Mouse (Mus musculus): ENCODE measurements around the gene Acoxl. TPM values are rescaled to one million over a fixed set of nuclear protein-coding genes. Genes with fewer than 3 reads are reported as not detected.
A peak's percentile ranks its signal among the peaks of the same experiment; 100 is the strongest.

Gene Acoxl
- polyA plus RNA-seq, 1 experiment, result not detected

- TF ChIP-seq TAL1 (IDR thresholded peaks at IDR 0.05; ENCODE audit: low read length) (no peak), GATA1 (IDR thresholded peaks at IDR 0.05; ENCODE audit: low read length) (no peak)
- Histone ChIP-seq H3K9me3 (ENCODE audit: control insufficient read depth, low read length) (no peaks in the 10 kb centered on the region), H3K4me3 (replicated peaks) (no peak overlapping the region), H3K36me3 (ENCODE audit: control insufficient read depth) (peaks cover 76% of the 10 kb centered on the region), H3K27me3 (ENCODE audit: control insufficient read depth) (no peaks in the 10 kb centered on the region), H3K4me1 (ENCODE audit: control insufficient read depth) (peaks cover 68% of the 10 kb centered on the region)
Observed at GRCm38 (mm10) chr2:128155412-128156066, 316.9 kb downstream of the Acoxl start.

- H3K36me3 ChIP-seq (ENCODE audit: control insufficient read depth), result peaks cover 73% of the 10 kb centered on the region
- no peaks in the 10 kb centered on the region for H3K27me3 ChIP-seq (ENCODE audit: control insufficient read depth)
- H3K9me3 ChIP-seq (ENCODE audit: control insufficient read depth, low read length), result no peaks in the 10 kb centered on the region
- TF ChIP-seq TAL1 (IDR thresholded peaks at IDR 0.05; ENCODE audit: low read length) (peak; percentile 10; the same call in 2 of the 3 replicates), GATA1 (IDR thresholded peaks at IDR 0.05; ENCODE audit: low read length) (no peak)
- H3K4me1 ChIP-seq (ENCODE audit: control insufficient read depth), result peaks cover 68% of the 10 kb centered on the region
- H3K4me3 ChIP-seq (replicated peaks), result peak overlapping the region; percentile 36
Observed at GRCm38 (mm10) chr2:128156067-128156462, 317.4 kb downstream of the Acoxl start.

GRCm38 (mm10) chr2:128156557-128157412, 318.1 kb downstream of the Acoxl start:
- Histone ChIP-seq H3K9me3 (ENCODE audit: control insufficient read depth, low read length) (no peaks in the 10 kb centered on the region), H3K27me3 (ENCODE audit: control insufficient read depth) (no peaks in the 10 kb centered on the region), H3K4me1 (ENCODE audit: control insufficient read depth) (peaks cover 62% of the 10 kb centered on the region), H3K4me3 (replicated peaks) (peak overlapping the region; percentile 36), H3K36me3 (ENCODE audit: control insufficient read depth) (peaks cover 69% of the 10 kb centered on the region)
- TF ChIP-seq TAL1 (IDR thresholded peaks at IDR 0.05; ENCODE audit: low read length) (no peak), GATA1 (IDR thresholded peaks at IDR 0.05; ENCODE audit: low read length) (no peak)

GRCm38 (mm10) chr2:128158734-128159410, 320.2 kb downstream of the Acoxl start:
- no peaks in the 10 kb centered on the region for H3K9me3 ChIP-seq (ENCODE audit: control insufficient read depth, low read length)
- H3K4me3 ChIP-seq (replicated peaks), result no peak overlapping the region
- no peaks in the 10 kb centered on the region for H3K27me3 ChIP-seq (ENCODE audit: control insufficient read depth)
- TF ChIP-seq GATA1 (IDR thresholded peaks at IDR 0.05; ENCODE audit: low read length) (no peak), TAL1 (IDR thresholded peaks at IDR 0.05; ENCODE audit: low read length) (no peak)
- H3K4me1 ChIP-seq (ENCODE audit: control insufficient read depth), result peaks cover 44% of the 10 kb centered on the region
- peaks cover 63% of the 10 kb centered on the region for H3K36me3 ChIP-seq (ENCODE audit: control insufficient read depth)

- no peaks in the 10 kb centered on the region for H3K27me3 ChIP-seq (ENCODE audit: control insufficient read depth)
- peaks cover 37% of the 10 kb centered on the region for H3K4me1 ChIP-seq (ENCODE audit: control insufficient read depth)
- no peak overlapping the region for H3K4me3 ChIP-seq (replicated peaks)
- peaks cover 57% of the 10 kb centered on the region for H3K36me3 ChIP-seq (ENCODE audit: control insufficient read depth)
- no peak for TF ChIP-seq GATA1 (IDR thresholded peaks at IDR 0.05; ENCODE audit: low read length)
- no peak for TF ChIP-seq TAL1 (IDR thresholded peaks at IDR 0.05; ENCODE audit: low read length)
- H3K9me3 ChIP-seq (ENCODE audit: control insufficient read depth, low read length), result no peaks in the 10 kb centered on the region
Observed at GRCm38 (mm10) chr2:128159619-128160125, 321.0 kb downstream of the Acoxl start.

- H3K36me3 ChIP-seq (ENCODE audit: control insufficient read depth), result peaks cover 30% of the 10 kb centered on the region
- H3K4me1 ChIP-seq (ENCODE audit: control insufficient read depth), result peaks cover 21% of the 10 kb centered on the region
- H3K9me3 ChIP-seq (ENCODE audit: control insufficient read depth, low read length), result no peaks in the 10 kb centered on the region
- no peaks in the 10 kb centered on the region for H3K27me3 ChIP-seq (ENCODE audit: control insufficient read depth)
- H3K4me3 ChIP-seq (replicated peaks), result no peak overlapping the region
- TF ChIP-seq TAL1 (IDR thresholded peaks at IDR 0.05; ENCODE audit: low read length) (no peak), GATA1 (IDR thresholded peaks at IDR 0.05; ENCODE audit: low read length) (no peak)
Observed at GRCm38 (mm10) chr2:128163177-128163576, 324.5 kb downstream of the Acoxl start.

- Histone ChIP-seq H3K27me3 (ENCODE audit: control insufficient read depth) (no peaks in the 10 kb centered on the region), H3K4me3 (replicated peaks) (no peak overlapping the region)
Observed at GRCm38 (mm10) chr2:128166623-128167423, 328.1 kb downstream of the Acoxl start.

GRCm38 (mm10) chr2:128167930-128168329, 329.3 kb downstream of the Acoxl start:
- Histone ChIP-seq H3K4me3 (replicated peaks) (no peak overlapping the region), H3K4me1 (ENCODE audit: control insufficient read depth) (peaks cover 20% of the 10 kb centered on the region), H3K9me3 (ENCODE audit: control insufficient read depth, low read length) (no peaks in the 10 kb centered on the region), H3K36me3 (ENCODE audit: control insufficient read depth) (no peaks in the 10 kb centered on the region; the same call in 1 of the 2 replicates), H3K27me3 (ENCODE audit: control insufficient read depth) (no peaks in the 10 kb centered on the region)
- TF ChIP-seq TAL1 (IDR thresholded peaks at IDR 0.05; ENCODE audit: low read length), result no peak
- TF ChIP-seq GATA1 (IDR thresholded peaks at IDR 0.05; ENCODE audit: low read length), result no peak

More at GRCm38 (mm10) chr2:128166623-128167423, 328.1 kb downstream of the Acoxl start:
- peaks cover 5% of the 10 kb centered on the region for H3K36me3 ChIP-seq (ENCODE audit: control insufficient read depth)
- peaks cover 20% of the 10 kb centered on the region for H3K4me1 ChIP-seq (ENCODE audit: control insufficient read depth)
- no peaks in the 10 kb centered on the region for H3K9me3 ChIP-seq (ENCODE audit: control insufficient read depth, low read length)
- TF ChIP-seq TAL1 (IDR thresholded peaks at IDR 0.05; ENCODE audit: low read length), result peak; percentile 47; the same call in 1 of the 3 replicates
- no peak for TF ChIP-seq GATA1 (IDR thresholded peaks at IDR 0.05; ENCODE audit: low read length)

All from erythroblast, embryonic 14.5 days (primary cell).